Mouse (Mus musculus): ENCODE measurements around the gene Olfr727.

Olfr727 gene

DNA sequence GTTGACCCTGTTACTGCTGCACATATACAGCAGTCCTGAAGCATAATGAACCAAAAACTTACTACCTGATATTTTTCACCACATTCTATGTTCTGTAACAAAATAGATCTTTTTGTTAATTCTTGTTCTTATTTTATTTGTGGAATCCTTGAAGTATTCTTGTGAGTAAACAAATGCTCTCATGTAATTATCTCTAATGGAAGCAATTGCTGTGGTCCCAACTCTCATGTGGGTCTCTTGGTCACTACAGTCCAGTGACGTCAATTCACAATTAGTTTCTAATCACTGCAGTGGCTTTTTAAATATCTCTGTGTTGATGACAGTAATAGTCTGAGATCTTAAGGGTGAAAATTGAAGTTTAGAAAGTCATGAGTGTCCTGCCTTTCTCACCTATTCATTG lies at the start of gene Olfr727:
Olfr727 (plus strand) TSS at position 301 of the 400 bp plus-strand sequence.
- no peak for DNase-seq

DNA sequence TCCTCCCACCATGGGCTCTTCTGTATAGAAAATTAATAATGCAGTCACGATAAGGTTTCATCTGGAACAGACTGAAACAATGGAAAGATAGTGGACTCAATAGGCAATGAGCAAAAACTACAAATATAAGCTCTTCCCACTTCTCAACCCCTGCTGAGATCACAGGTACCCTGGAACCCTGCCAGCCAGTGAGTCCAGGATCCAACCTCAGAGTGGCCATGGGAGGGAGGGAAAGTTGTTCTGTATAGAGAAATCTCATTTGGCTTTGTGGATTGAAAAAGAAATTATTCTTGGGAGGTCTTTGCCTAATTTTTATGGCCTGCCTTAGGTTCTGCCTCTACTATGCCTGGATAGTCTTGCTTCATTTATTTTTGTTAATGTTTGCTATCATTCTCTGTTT lies 32.1 kb upstream of the Olfr727 start, which contains the start of gene Olfr726:
Olfr726 (minus strand) TSS at position 101 of the 400 bp plus-strand sequence.
- no peak for DNase-seq

DNA sequence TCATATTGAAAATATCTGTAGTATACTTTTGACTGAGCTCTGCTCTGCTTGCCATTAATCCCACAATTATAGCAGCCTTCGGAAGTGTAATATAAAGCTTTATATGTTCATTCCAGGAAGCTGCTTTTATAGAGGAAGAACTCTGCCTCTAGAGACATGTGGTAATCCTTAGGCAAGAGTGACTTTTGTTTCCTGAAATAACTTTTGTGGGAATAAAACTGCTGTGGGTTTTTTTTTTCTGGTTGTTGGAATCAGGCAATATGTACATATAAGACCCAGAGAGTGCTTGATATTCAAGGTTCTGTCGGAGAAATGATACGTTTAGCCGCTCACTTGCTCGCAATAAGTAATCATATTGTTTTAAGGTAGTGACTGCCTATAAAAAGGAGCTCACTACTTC lies 19.6 kb downstream of the Olfr727 start, which contains the start of gene Olfr728:
Olfr728 (minus strand) TSS at position 101 of the 400 bp plus-strand sequence.
- no peak for DNase-seq

DNA sequence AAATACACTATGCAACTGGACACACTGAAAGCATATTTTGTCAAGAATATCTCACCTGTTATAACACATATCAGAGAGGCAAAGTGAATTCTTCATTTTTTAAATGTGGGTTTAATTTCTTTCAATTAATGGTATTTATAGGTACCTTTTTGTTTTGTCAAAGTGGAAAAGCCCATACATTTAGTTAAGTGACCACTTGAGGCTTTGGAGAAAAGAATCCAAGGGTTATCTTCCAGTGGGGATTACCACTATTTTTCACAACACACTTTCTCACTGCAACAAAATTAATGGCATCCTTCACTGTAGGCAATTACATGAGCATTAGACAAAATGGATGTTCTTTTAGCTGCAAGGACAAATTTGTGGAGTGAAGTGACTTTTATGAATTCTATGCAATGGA lies 29.8 kb downstream of the Olfr727 start, which contains the start of gene Olfr729:
Olfr729 (minus strand) TSS at position 101 of the 400 bp plus-strand sequence.
- DNase-seq: no peak
